Mouse (Mus musculus) forebrain, embryonic 11.5 days (tissue): ENCODE measurements around the gene Casc1. TPM values are rescaled to one million over a fixed set of nuclear protein-coding genes. Genes with fewer than 3 reads are reported as not detected.
"Not testable (repeated sequence)": the region's sequence is repeated elsewhere in the genome, so short reads cannot be mapped to it uniquely, and the experiment has no call there.

ENCODE experiments used
- ATAC-seq: fragments of 200-750 bp; cut with Nextera tagmentation; replicated peaks from 2 replicates; pipeline ENCODE4 v1.8.0; 2017; ENCODE audit warnings: moderate TSS enrichment; ENCODE audit not compliant: low FRiP score
- DNase-seq: peaks from one replicate; pipeline ENCODE4 v3.0.0-alpha.2; 2017; ENCODE audit warnings: low spot score
- H3K27ac ChIP-seq: fragments of 300-500 bp; sonication (generic); 2 replicates; pipeline ENCODE4 v1.5.1; 2014; ENCODE audit warnings: low read depth, low read length
- H3K27me3 ChIP-seq: fragments of 300-500 bp; sonication (generic); 2 replicates; pipeline ENCODE4 v1.6.1; 2014; ENCODE audit warnings: mild to moderate bottlenecking, low read length, mixed read lengths; ENCODE audit not compliant: control insufficient read depth, insufficient read depth
- H3K36me3 ChIP-seq: fragments of 300-500 bp; sonication (generic); 2 replicates; pipeline ENCODE4 v1.6.1; 2014; ENCODE audit warnings: mild to moderate bottlenecking, low read length, moderate library complexity, mixed read lengths; ENCODE audit not compliant: control insufficient read depth, insufficient read depth
- H3K4me1 ChIP-seq: fragments of 300-500 bp; sonication (generic); replicated peaks from 2 replicates; pipeline ENCODE4 v1.6.1; 2014; ENCODE audit warnings: low read length, mixed read lengths; ENCODE audit not compliant: control insufficient read depth, insufficient read depth
- H3K4me2 ChIP-seq: fragments of 300-500 bp; sonication (generic); 2 replicates; pipeline ENCODE4 v1.6.1; 2014; ENCODE audit warnings: low read depth, mild to moderate bottlenecking, low read length, moderate library complexity, mixed read lengths; ENCODE audit not compliant: severe bottlenecking
- H3K4me3 ChIP-seq: fragments of 300-500 bp; sonication (generic); 2 replicates; pipeline ENCODE4 v1.5.1; 2014; ENCODE audit warnings: low read depth, low read length
- H3K9ac ChIP-seq: fragments of 300-500 bp; sonication (generic); 2 replicates; pipeline ENCODE4 v1.6.1; 2014; ENCODE audit warnings: low read length
- H3K9me3 ChIP-seq: fragments of 300-500 bp; sonication (generic); 2 replicates; pipeline ENCODE4 v1.6.1; 2016; ENCODE audit warnings: low read length, mixed read lengths; ENCODE audit not compliant: control insufficient read depth
- WGBS: fragments of 180-500 bp; shearing (Covaris S2); extraction: QIAGEN DNeasy Blood & Tissue Kit; methylation state at CpG from one replicate; pipeline ENCODE4 v1.1.7; 2014; 5-methylcytosine and 5-hydroxymethylcytosine counted together
- polyA plus RNA-seq: library from polyadenylated mRNA; unstranded; fragments of >200 nt; fragmentation: Nextera tagmentation; extraction: Ambion mirVana; gene quantifications from 2 replicates; pipeline ENCODE4 v1.2.1, GENCODE M21; 2014

The Casc1 gene
- polyA plus RNA-seq, 1 experiment from 2014 or later, result 0.48 TPM

- ATAC-seq (no peak), DNase-seq (no peak)
- H3K4me2 ChIP-seq, result no peak overlapping the region
- H3K4me3 ChIP-seq, result no peak overlapping the region
- H3K9ac ChIP-seq, result no peak overlapping the region
- H3K27ac ChIP-seq, result no peak overlapping the region
- H3K4me1 ChIP-seq, result no peaks in the 10 kb centered on the region
- WGBS, result 73% methylated on average over 11 of the region's 11 CpGs
- H3K27me3 ChIP-seq, result no peaks in the 10 kb centered on the region
- no peaks in the 10 kb centered on the region for H3K36me3 ChIP-seq
- H3K9me3 ChIP-seq, result no peaks in the 10 kb centered on the region
Observed at GRCm38 (mm10) chr6:145139776-145140475, 70.9 kb downstream of the Casc1 start.

- Histone ChIP-seq H3K4me3 (no peak overlapping the region), H3K4me2 (no peak overlapping the region), H3K36me3 (no peaks in the 10 kb centered on the region), H3K27ac (no peak overlapping the region), H3K4me1 (no peaks in the 10 kb centered on the region), H3K27me3 (no peaks in the 10 kb centered on the region), H3K9ac (no peak overlapping the region), H3K9me3 (no peaks in the 10 kb centered on the region)
- WGBS, result 93% methylated on average over 13 of the region's 13 CpGs
- ATAC-seq (no peak), DNase-seq (no peak)
Observed at GRCm38 (mm10) chr6:145139236-145139635, 71.6 kb downstream of the Casc1 start.

GRCm38 (mm10) chr6:145136831-145137230 lies 74.0 kb downstream of the Casc1 start:
- Histone ChIP-seq H3K27me3 (no peaks in the 10 kb centered on the region), H3K9me3 (no peaks in the 10 kb centered on the region), H3K4me3 (no peak overlapping the region), H3K4me2 (no peak overlapping the region), H3K4me1 (no peaks in the 10 kb centered on the region), H3K36me3 (no peaks in the 10 kb centered on the region), H3K9ac (no peak overlapping the region), H3K27ac (no peak overlapping the region)
- DNase-seq (no peak), ATAC-seq (no peak)
- 90% methylated on average over 5 of the region's 5 CpGs for WGBS

- ATAC-seq, result no peak
- WGBS, result 75% methylated on average over 9 of the region's 9 CpGs
- Histone ChIP-seq H3K4me2 (no peak overlapping the region), H3K36me3 (no peaks in the 10 kb centered on the region), H3K9me3 (no peaks in the 10 kb centered on the region), H3K27ac (no peak overlapping the region), H3K4me1 (no peaks in the 10 kb centered on the region), H3K9ac (no peak overlapping the region), H3K27me3 (no peaks in the 10 kb centered on the region), H3K4me3 (no peak overlapping the region)
- no peak for DNase-seq
Observed at GRCm38 (mm10) chr6:145135804-145136203, 75.0 kb downstream of the Casc1 start.

- Histone ChIP-seq H3K4me2 (no peak overlapping the region), H3K4me3 (no peak overlapping the region), H3K36me3 (no peaks in the 10 kb centered on the region), H3K27me3 (no peaks in the 10 kb centered on the region), H3K9me3 (no peaks in the 10 kb centered on the region), H3K4me1 (no peaks in the 10 kb centered on the region), H3K9ac (no peak overlapping the region), H3K27ac (no peak overlapping the region)
- DNase-seq (no peak), ATAC-seq (no peak)
- 74% methylated on average over 3 of the region's 3 CpGs for WGBS
Observed at GRCm38 (mm10) chr6:145135295-145135694, 75.5 kb downstream of the Casc1 start.

GRCm38 (mm10) chr6:145132969-145133368 lies 77.8 kb downstream of the Casc1 start:
- H3K4me1 ChIP-seq, H3K9me3 ChIP-seq, ATAC-seq, H3K27ac ChIP-seq, H3K36me3 ChIP-seq, H3K9ac ChIP-seq, DNase-seq, H3K27me3 ChIP-seq, H3K4me3 ChIP-seq, H3K4me2 ChIP-seq: not testable (repeated sequence)
- 85% methylated on average over 5 of the region's 5 CpGs for WGBS

GRCm38 (mm10) chr6:145131991-145132390 lies 78.8 kb downstream of the Casc1 start:
- H3K4me3 ChIP-seq, result no peak overlapping the region
- 87% methylated on average over 5 of the region's 5 CpGs for WGBS
- no peaks in the 10 kb centered on the region for H3K27me3 ChIP-seq
- H3K4me1 ChIP-seq, result no peaks in the 10 kb centered on the region
- DNase-seq (no peak), ATAC-seq (no peak)
- no peak overlapping the region for H3K4me2 ChIP-seq
- no peak overlapping the region for H3K27ac ChIP-seq
- H3K9me3 ChIP-seq, result no peaks in the 10 kb centered on the region
- H3K36me3 ChIP-seq, result no peaks in the 10 kb centered on the region
- no peak overlapping the region for H3K9ac ChIP-seq

- H3K4me2 ChIP-seq, result no peak overlapping the region
- H3K4me3 ChIP-seq, result no peak overlapping the region
- no peaks in the 10 kb centered on the region for H3K4me1 ChIP-seq
- DNase-seq (no peak), ATAC-seq (no peak)
- WGBS, result 82% methylated on average over 4 of the region's 4 CpGs
- no peak overlapping the region for H3K9ac ChIP-seq
- H3K27me3 ChIP-seq, result no peaks in the 10 kb centered on the region
- H3K9me3 ChIP-seq, result no peaks in the 10 kb centered on the region
- H3K27ac ChIP-seq, result no peak overlapping the region
- H3K36me3 ChIP-seq, result no peaks in the 10 kb centered on the region
Observed at GRCm38 (mm10) chr6:145129563-145129962, 81.2 kb downstream of the Casc1 start.

GRCm38 (mm10) chr6:145127652-145128051 lies 83.2 kb downstream of the Casc1 start:
- Histone ChIP-seq H3K4me3 (no peak overlapping the region), H3K9ac (no peak overlapping the region), H3K27ac (no peak overlapping the region), H3K36me3 (no peaks in the 10 kb centered on the region), H3K9me3 (no peaks in the 10 kb centered on the region), H3K4me2 (no peak overlapping the region), H3K27me3 (no peaks in the 10 kb centered on the region), H3K4me1 (no peaks in the 10 kb centered on the region)
- no peak for DNase-seq
- WGBS, result 97% methylated on average over 3 of the region's 3 CpGs
- no peak for ATAC-seq
